Mouse (Mus musculus) CD8-positive naive resting alpha-beta T cell, adult 2 months (primary cell): ENCODE data around the gene Cd300lf.

Experiments used
- DNase-seq, 2 experiments: peaks; one replicate each; pipeline ENCODE4 v3.0.0; 2022; ENCODE audit warnings: low read depth in 2 of 2, low spot score in 2 of 2

Cd300lf gene

GRCm38 (mm10) chr11:115133800-115134199, at the start of gene Cd300lf:
Cd300lf (minus strand) TSS chr11:115133992.
- no peak for DNase-seq

- peak; percentile 89 to 95 for DNase-seq
Observed at GRCm38 (mm10) chr11:115181913-115182638, 48.3 kb upstream of the Cd300lf start.

DNA sequence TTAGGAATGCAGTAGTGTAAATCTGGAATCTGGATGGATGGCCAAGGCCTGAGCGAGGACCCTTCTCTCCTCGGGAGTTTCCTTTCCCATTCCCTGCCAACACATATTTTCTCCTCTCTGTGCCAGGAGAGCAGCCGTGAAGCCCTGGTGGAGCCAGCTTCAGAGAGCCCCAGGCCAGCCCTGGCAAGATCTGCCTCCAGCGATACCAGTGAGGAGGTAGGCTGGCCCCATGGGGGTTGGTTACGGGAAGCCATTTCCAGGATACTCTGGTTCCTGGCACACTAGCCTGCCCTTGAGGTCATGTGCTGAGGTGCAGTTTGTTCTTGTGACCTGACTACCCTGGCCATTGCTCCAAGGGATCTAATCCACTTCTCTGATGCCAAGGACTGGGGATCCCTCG, 46.1 kb upstream of the Cd300lf start:
- no peak for DNase-seq

- DNase-seq: no peak
Observed at GRCm38 (mm10) chr11:115179191-115179590, 45.4 kb upstream of the Cd300lf start.

DNA sequence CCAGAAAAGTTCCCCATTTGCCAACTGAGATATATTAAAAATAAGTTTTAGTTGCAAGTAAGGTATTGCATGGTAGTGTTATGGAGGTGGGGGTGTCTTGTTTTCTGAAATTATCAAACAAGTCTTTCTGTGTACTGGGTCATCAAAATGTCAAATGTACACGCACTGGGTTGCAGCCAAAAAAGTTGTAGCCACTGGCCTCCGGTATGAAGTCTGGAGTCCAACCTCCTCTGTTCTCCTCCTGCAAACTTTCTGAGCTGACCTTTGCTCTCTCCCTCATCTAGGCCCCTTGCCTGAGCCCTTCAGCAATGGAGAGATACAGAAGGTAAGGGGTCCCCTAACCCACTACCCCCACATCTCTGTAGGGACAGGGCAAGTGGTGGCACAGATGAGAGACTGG, 45.0 kb upstream of the Cd300lf start:
- no peak for DNase-seq

DNA sequence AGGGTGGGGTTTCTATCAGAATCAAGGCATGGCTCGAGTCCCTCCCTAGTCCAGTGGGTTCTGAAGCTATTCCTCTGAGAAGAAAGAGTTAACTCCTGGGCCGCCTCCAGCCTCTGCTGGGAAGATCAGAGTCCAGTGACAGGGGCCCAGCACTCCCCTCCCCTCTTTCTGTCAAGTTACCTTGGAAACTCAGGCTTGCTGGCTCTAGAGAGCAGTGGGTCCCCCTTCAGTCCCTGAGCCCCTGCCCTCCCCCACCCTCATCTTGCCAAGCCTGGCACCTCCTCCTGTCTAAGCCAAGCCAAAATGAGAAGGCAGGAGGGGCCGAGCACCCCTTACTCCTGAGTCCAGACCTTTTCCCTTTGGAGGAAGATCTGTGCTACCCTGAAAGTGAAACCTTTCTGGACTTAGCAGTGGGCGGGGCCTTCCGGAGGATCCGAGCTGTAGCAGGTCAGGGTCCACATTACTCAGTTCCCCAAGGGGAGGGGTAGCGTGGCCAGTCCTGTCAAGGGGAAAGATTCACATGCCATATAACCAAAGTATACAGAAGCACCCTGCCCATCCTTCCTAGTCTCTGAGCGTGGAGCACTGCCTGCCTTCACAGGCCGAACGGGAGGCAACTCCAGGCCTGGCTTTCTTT, 43.9 kb upstream of the Cd300lf start:
- no peak for DNase-seq

DNA sequence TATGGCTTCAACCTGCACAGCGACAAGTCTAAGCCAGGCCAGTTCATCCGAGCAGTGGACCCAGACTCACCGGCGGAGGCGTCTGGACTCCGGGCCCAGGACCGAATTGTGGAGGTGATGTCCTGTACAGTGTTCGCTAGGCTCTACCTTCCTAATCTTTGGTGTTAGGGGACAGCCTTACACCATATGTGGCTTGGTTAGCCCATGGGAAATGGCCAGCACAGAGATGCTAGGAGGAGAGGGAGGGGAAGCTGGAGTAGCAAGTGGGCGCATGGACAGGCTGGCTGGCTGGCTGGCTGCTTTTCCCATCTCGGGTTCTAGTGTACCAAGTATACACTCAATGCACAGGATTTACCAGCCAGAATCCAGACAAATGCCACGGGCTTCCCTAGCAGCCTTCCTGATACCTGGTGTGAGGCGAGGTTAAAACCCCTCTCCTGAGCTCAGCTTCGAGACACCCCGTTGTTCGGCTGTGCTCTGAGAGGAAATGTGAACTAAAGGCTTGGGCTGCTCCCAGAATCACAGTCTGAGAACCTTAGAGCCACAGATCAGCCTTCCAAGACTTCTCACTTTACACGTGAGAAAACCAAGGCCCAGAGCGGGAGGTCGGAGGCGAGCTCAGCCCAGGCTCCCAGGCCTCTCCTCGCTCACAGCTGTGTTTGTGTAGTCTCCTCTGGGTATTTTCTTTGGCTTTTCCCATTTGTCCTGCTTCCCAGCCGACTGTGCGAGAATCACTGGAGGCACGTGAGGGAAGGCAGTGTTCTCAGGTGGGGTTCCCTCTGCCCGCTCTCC, 42.8 kb upstream of the Cd300lf start:
- no peak for DNase-seq

DNA sequence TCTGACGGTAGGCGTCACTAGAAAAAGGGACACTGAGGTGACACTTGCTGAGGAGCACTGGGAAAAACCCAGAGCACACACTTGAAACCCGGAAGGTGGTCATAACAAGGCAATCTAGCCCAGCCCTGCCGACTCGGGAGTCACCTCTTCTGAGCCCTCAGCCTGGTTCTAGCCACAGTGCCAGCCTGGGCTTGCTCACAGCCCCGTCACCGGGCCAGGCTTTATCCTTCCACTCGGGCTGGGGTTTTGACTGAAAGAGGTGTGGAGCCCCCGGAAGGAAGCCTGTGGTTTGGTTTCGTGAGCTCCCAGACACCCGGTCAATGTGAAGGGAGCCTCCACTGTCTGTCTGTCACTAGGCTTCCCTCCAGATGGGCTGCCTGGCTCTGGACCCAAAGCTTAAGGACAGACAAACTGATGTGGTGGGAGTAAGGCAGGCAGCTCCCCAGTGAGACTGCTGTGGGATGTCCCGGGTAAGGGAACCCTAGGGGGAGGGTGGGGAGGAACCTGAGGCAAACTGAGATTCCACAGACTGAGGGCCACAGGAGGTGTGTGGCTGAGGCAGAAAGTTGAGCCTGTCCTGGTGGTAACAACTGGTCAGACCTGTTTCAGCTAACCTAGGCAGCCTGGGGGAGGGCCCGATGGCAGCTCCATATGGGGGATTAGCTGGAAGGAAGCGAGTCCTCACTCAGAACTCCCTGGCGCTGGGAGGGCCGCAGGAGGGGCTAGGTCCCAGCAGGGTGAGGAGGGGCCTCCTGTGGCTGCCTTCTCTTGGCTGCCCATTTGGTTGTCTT, 40.0 kb upstream of the Cd300lf start:
- peak; percentile 60 to 62 for DNase-seq

- no peak for DNase-seq
Observed at GRCm38 (mm10) chr11:115172825-115173287, 39.1 kb upstream of the Cd300lf start.

- no peak for DNase-seq
Observed at GRCm38 (mm10) chr11:115171125-115171524, 37.3 kb upstream of the Cd300lf start.

DNA sequence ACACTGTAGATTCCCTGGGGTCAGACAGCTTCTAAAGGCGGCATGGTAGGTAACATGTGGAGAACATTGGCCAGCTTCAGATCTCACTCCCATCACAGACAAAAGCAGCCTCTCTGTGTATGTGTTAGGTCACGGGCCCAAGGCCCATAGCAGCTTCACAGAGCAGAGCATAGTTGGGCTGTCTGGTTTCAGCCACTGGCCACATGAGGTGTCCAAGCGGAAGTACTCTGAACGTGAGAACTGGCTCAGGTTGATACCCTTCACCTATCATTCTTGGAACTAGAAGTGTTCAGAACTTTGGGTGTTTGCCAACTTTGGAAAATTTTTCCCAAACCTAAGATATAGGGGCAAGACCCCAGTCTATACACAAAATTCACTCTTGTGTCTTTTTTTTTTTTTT, 35.6 kb upstream of the Cd300lf start:
- DNase-seq: no peak

DNA sequence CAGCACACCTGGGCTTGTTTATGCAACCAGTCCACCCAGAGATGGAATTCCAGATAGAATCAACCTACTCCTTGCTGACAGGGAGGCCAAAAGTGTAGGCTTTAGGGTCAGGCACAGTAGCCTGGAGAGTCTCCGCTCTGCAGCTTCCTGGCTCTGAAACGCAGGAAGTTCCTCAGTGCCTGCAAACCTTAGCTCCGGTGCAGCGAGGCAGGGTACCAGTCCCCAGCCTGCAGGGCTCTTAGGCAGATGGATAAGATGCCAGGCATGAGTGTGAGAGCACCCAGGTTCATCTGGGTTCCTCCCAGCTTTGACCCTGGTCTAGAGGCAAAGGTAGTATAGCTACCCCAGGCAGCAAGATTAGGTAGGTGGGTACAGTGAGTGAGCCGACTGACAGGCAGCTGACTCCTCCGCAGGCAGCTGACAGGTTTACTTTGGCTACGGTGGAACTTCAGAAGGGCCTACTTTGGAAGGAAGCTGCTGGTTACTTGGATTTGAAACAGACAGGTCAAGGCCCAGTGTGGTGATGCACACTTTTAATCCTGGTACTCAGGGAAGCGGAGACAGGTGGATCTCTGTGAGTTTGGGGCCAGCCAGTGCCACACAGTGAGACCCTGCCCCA, 33.9 kb upstream of the Cd300lf start:
- no peak for DNase-seq

DNA sequence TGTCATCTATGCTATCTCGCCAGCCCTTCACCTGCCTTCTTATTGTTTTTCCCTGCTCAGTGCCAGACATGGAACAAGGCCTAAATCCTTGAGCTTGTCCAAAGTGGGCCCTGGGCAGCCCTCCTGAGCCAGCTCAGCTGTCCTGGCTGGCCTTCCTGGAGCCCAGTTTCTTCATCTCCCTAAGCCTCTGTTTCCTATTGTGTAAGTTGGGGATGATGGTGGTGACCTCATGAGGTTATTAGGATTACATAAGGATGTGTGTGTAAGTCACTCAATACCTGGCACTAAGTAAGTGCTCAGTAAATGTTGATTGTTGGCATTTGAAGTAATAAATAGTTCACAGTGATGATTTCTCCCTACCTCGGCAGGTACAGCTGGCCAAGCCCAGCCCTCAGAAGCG, 33.0 kb upstream of the Cd300lf start:
- no peak for DNase-seq

DNA sequence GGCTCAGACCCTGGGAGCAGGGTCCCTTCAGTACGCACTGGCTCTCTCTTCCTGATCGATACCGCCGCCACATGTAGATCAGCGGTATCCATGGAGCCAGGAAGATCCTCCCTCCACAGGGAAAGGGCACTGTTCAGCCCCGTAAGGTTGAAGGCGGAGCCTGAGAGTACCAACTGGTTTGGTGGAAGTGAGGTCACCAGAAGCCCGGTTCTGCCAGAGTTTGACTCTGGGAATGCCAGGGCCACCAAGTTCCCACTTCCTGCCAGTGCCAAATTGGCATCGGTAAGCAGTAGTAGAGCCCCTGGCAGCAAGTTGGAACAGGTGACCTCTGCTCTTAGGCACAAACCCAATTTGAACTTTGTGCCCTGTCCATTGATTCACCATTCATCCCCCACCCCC, 31.2 kb upstream of the Cd300lf start:
- no peak for DNase-seq

GRCm38 (mm10) chr11:115164341-115164975, 30.7 kb upstream of the Cd300lf start:
- no peak for DNase-seq

DNA sequence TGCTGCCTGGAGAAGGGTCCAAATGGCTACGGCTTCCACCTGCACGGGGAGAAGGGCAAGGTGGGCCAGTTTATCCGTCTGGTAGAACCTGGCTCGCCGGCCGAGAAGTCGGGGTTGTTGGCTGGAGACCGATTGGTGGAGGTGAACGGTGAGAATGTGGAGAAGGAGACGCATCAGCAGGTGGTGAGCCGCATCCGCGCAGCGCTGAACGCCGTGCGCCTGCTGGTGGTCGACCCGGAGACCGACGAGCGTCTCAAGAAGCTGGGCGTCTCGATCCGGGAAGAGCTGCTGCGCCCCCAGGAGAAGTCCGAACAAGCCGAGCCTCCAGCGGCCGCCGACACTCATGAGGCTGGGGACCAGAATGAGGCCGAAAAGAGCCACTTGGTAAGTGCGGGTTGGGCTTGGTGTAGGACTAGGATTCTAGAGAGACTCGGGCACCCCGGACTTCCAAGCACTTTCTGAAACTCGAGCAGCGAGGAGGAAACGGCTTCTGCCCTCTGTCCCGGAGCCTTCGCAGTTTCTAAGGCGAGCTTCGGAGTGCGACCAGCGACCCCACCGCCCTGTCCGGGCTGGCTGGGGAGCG, 29.9 kb upstream of the Cd300lf start:
- peak; percentile 64 to 71 for DNase-seq

DNA sequence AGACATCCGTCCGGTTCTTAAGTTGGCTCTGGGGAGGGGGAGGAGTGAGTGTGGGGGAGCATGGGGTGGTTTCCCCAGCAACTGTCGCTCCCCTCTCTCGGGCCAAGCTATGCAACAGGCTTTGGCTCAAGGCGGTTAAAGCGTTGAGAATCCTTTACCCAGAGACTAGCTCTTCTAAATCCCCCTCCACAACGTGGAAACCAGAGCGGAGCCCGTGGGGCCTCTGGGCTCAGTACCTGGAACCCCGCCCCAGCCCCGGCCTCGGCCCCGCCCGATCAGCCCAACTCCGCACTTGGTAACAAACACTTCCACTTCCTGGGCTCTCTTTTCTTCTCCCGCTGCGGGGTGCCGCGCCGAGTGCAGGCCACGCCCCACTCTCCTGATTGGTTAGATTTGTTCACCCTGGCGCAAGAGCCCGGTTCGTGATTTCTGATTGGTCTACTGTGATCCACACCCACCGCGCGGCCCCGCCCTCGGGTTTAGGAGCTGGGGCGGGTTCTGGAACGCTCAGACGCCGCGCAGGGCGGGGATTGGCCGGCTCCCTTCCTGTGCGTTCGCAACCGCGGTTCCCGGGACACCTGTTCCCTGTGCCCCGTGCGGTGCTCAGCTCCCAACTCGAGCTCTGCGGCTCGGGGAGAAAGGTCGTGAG, 29.2 kb upstream of the Cd300lf start, which contains the start of gene Slc9a3r1:
TSS of gene Slc9a3r1 (plus strand) at position 510 of the 649 bp plus-strand sequence.
- peak; percentile 98 to 99 for DNase-seq

DNA sequence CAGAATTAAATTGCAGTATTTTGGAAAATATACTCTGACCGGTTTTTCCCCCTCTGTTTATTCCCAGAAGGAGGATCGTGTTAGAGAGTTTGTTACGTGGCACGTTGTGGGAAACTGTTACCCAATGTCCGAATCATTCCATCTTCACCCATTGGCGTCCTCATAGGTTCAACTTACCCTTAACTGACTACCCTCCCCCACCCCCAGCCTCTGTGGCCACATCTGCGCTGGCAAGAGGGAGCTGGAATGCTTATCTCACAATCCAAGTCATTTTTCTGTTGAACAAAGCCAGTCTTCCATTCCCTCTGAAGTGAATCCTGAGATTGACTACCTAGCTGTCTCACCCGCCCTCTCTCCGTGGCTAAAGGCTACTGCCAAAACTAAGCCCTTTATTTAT, 28.4 kb upstream of the Cd300lf start:
- no peak for DNase-seq

- DNase-seq: no peak
Observed at GRCm38 (mm10) chr11:115161578-115162204, 27.9 kb upstream of the Cd300lf start.
